Mouse (Mus musculus) heart, embryonic 11.5 days (tissue): ENCODE data around the gene Phex. TPM values are rescaled to one million over a fixed set of nuclear protein-coding genes. Genes with fewer than 3 reads are reported as not detected.

Source experiments
- ATAC-seq: fragments of 200-750 bp; cut with Nextera tagmentation; replicated peaks from 2 replicates; pipeline ENCODE4 v1.8.0; 2017; ENCODE audit warnings: moderate library complexity; ENCODE audit not compliant: insufficient number of reproducible peaks, low FRiP score, low TSS enrichment
- H3K27ac ChIP-seq: fragments of 300-500 bp; sonication (generic); 2 replicates; pipeline ENCODE4 v1.5.1; 2014; ENCODE audit warnings: mild to moderate bottlenecking, low read depth, low read length
- H3K27me3 ChIP-seq: fragments of 300-500 bp; sonication (generic); 2 replicates; pipeline ENCODE4 v1.6.1; 2014; ENCODE audit warnings: mild to moderate bottlenecking, low read length, mixed read lengths; ENCODE audit not compliant: control insufficient read depth, insufficient read depth
- H3K36me3 ChIP-seq: fragments of 300-500 bp; sonication (generic); 2 replicates; pipeline ENCODE4 v1.6.1; 2014; ENCODE audit warnings: mild to moderate bottlenecking, low read length, moderate library complexity, mixed read lengths; ENCODE audit not compliant: control insufficient read depth, insufficient read depth
- H3K4me1 ChIP-seq: fragments of 300-500 bp; sonication (generic); 2 replicates; pipeline ENCODE4 v1.6.1; 2014; ENCODE audit warnings: low read length; ENCODE audit not compliant: control insufficient read depth, insufficient read depth
- H3K4me2 ChIP-seq: fragments of 300-500 bp; sonication (generic); 2 replicates; pipeline ENCODE4 v1.6.1; 2014; ENCODE audit warnings: mild to moderate bottlenecking, moderate library complexity
- H3K4me3 ChIP-seq: fragments of 300-500 bp; sonication (generic); 2 replicates; pipeline ENCODE4 v1.5.1; 2014; ENCODE audit warnings: low read depth, low read length
- H3K9ac ChIP-seq: fragments of 300-500 bp; sonication (generic); 2 replicates; pipeline ENCODE4 v1.6.1; 2014; ENCODE audit warnings: mild to moderate bottlenecking, low read depth, low read length, moderate library complexity
- H3K9me3 ChIP-seq: fragments of 300-500 bp; sonication (generic); replicated peaks from 2 replicates; pipeline ENCODE4 v1.6.1; 2016; ENCODE audit warnings: low read length; ENCODE audit not compliant: control insufficient read depth
- WGBS: fragments of 180-500 bp; shearing (Covaris S2); extraction: QIAGEN DNeasy Blood & Tissue Kit; methylation state at CpG from one replicate; pipeline ENCODE4 v1.1.7; 2014; ENCODE audit not compliant: insufficient replicate concordance; 5-methylcytosine and 5-hydroxymethylcytosine counted together
- polyA plus RNA-seq: library from polyadenylated mRNA; unstranded; fragments of >200 nt; fragmentation: Nextera tagmentation; extraction: Ambion mirVana; gene quantifications from 2 replicates; pipeline ENCODE4 v1.2.1, GENCODE M21; 2014

Gene Phex
- polyA plus RNA-seq, 1 experiment from 2014 or later: 0.33 TPM

DNA sequence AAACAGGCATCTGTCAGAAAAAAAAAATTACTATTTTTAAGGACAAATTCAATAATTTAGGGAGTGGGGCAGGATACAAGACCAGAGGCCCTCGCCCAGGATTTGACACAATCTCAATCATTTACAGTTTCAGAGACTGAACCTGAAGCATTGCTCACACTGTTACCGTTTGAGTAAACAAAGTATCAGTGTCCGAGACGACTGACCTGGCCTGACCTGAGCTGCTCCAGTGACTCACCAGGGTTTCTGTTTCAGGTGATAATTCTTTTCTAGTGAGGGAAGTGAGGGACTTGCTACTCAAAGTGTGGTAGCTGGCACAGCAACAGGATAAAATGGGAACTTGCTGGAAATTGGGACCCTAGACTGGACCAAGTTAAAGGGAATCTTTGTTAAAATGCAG lies 80.4 kb downstream of the Phex start:
- Histone ChIP-seq H3K27me3 (no peaks in the 10 kb centered on the region), H3K36me3 (no peaks in the 10 kb centered on the region), H3K4me3 (no peak overlapping the region), H3K4me2 (no peak overlapping the region), H3K27ac (no peak overlapping the region), H3K9ac (no peak overlapping the region), H3K4me1 (no peaks in the 10 kb centered on the region), H3K9me3 (no peaks in the 10 kb centered on the region)
- WGBS: 25% methylated on average over 4 of the region's 4 CpGs
- ATAC-seq: no peak

DNA sequence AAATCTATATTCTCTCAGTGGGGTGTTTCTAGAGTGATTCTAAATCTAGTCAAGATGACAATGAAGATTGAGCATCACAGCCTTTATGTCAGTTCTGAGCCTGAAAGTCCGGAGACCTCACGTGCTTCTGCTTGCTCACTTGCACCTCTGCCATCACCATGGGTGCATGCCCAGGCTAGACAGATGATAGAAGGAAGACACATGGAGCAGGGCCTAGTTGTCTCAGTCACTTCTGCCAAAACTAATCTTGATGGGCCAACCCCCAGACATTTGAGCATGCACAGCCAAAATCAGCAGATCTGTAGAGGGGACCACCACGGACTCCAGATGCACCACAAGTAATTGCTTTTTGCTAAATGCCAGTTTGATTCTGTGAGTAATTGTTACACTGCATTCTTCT lies 85.3 kb downstream of the Phex start:
- WGBS: 81% methylated on average over 3 of the region's 3 CpGs
- Histone ChIP-seq H3K4me3 (no peak overlapping the region), H3K9ac (no peak overlapping the region), H3K27me3 (no peaks in the 10 kb centered on the region), H3K9me3 (no peaks in the 10 kb centered on the region), H3K27ac (no peak overlapping the region), H3K4me1 (no peaks in the 10 kb centered on the region), H3K4me2 (no peak overlapping the region), H3K36me3 (no peaks in the 10 kb centered on the region)
- ATAC-seq: no peak

DNA sequence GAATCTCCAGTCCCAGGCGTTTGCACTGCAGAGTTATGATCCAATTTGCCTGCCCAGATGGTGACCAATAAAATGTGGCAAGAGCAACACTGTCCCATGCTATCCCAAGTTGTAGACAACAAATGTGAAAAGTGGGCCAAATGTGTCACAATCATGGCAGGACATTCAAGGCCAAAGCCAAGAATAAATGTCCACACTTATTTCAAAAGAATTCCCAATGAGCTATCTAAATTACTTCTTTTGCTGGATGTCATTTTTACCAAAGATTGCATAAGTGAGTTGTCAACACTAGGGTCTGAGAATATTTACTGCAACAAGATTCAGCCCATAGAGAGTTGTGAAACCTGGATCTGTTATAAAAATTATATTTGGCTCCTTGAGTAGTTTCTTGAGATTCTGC lies 86.7 kb downstream of the Phex start:
- ATAC-seq: no peak
- 56% methylated on average over 1 of the region's 1 CpGs for WGBS

DNA sequence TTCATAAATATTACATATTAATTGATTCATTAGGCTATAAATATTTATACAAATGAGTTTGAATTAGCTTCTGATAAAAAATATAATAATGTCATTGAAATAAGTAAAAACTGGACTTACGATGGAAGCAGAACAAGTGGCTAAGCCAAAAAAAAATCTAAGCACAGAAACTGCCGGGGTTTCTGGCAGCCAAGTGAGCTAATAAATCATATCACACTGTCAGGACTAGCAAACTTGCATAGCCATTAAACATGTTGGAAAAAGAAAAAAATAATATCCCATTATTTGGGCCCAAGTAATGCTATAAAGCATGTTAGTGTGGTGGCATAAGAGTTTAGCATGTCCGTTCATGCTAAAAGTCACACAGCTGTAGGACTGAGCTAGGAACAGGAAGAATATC lies 87.4 kb downstream of the Phex start:
- Histone ChIP-seq H3K9me3 (no peaks in the 10 kb centered on the region), H3K36me3 (no peaks in the 10 kb centered on the region), H3K4me1 (no peaks in the 10 kb centered on the region), H3K4me2 (no peak overlapping the region), H3K9ac (no peak overlapping the region), H3K4me3 (no peak overlapping the region), H3K27me3 (no peaks in the 10 kb centered on the region), H3K27ac (no peak overlapping the region)
- WGBS: 84% methylated on average over 3 of the region's 3 CpGs
- ATAC-seq: no peak

More for the DNA sequence above, 86.7 kb downstream of the Phex start:
- Histone ChIP-seq H3K4me3 (no peak overlapping the region), H3K36me3 (no peaks in the 10 kb centered on the region), H3K9me3 (no peaks in the 10 kb centered on the region), H3K4me2 (no peak overlapping the region), H3K9ac (no peak overlapping the region), H3K27me3 (no peaks in the 10 kb centered on the region), H3K27ac (no peak overlapping the region), H3K4me1 (no peaks in the 10 kb centered on the region)

DNA sequence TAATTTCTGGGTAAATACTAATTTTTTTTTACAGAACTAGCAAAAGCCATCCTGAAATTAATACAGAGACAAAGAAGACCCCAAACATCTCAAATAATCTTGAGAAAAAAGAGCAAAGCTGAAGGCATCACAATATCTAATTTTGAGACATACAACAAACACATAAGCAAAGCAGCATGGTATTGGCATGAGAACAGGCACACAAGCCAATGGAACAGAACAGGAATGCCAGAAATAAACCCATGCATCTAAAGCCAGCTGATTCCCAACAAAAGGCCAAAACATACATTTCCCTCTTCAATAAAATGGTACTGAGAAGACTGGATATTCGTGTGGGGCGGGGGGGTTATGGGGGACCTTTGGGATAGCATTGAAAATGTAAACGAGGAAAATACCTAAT lies 90.7 kb downstream of the Phex start:
- no peak overlapping the region for H3K4me2 ChIP-seq

DNA sequence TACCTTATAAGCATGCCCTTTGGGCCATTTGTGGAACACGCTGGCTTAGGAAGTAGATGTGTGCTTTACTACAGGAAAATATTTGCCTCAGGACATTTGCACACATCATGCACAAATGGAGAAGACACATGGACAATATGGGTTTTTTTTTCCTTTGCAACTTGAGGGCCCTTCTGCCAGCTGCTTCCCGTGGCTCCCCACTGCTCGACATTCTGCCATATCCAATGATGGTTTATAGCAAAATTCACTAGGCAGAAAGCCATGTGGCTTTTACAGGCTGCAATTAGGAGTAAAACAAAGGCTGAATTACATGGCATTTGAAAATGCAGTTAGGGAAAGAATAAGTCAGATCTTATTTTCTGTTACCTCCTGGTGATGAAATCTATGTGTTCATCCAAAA lies 104.8 kb downstream of the Phex start:
- Histone ChIP-seq H3K27ac (no peak overlapping the region), H3K4me3 (no peak overlapping the region), H3K36me3 (no peaks in the 10 kb centered on the region), H3K9me3 (no peaks in the 10 kb centered on the region), H3K4me2 (no peak overlapping the region), H3K27me3 (no peaks in the 10 kb centered on the region), H3K4me1 (no peaks in the 10 kb centered on the region), H3K9ac (no peak overlapping the region)
- ATAC-seq: no peak
- 79% methylated on average over 3 of the region's 3 CpGs for WGBS

More for the DNA sequence above, 90.7 kb downstream of the Phex start:
- H3K9me3 ChIP-seq: no peaks in the 10 kb centered on the region
- no peak for ATAC-seq
- H3K9ac ChIP-seq: no peak overlapping the region
- no peaks in the 10 kb centered on the region for H3K4me1 ChIP-seq
- 74% methylated on average over 3 of the region's 3 CpGs for WGBS
- no peak overlapping the region for H3K27ac ChIP-seq
- no peaks in the 10 kb centered on the region for H3K36me3 ChIP-seq
- H3K27me3 ChIP-seq: no peaks in the 10 kb centered on the region
- no peak overlapping the region for H3K4me3 ChIP-seq

DNA sequence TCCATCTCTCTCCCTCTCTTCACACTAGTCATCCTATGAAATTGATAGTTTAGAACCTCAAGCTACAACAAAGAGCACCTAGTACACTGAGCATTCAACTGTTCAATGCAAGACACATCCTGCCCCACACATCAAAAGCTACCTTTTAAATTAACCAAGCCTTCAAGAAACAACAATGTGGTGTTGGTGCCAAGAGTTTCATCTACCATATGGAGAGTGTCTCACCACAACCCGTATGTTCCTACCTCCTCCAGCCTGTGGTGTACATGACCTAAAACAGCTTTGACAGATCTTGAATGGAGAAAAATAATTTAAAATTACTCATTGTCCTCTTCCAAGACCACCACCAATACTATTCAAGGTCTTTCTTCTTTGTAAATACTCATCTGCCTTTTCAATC lies 106.9 kb downstream of the Phex start:
- H3K9ac ChIP-seq: no peak overlapping the region
- no peaks in the 10 kb centered on the region for H3K4me1 ChIP-seq
- no peak overlapping the region for H3K27ac ChIP-seq
- H3K36me3 ChIP-seq: no peaks in the 10 kb centered on the region
- H3K4me3 ChIP-seq: no peak overlapping the region
- H3K9me3 ChIP-seq: no peaks in the 10 kb centered on the region
- WGBS: 68% methylated on average over 1 of the region's 1 CpGs
- H3K4me2 ChIP-seq: no peak overlapping the region
- H3K27me3 ChIP-seq: no peaks in the 10 kb centered on the region
- no peak for ATAC-seq

DNA sequence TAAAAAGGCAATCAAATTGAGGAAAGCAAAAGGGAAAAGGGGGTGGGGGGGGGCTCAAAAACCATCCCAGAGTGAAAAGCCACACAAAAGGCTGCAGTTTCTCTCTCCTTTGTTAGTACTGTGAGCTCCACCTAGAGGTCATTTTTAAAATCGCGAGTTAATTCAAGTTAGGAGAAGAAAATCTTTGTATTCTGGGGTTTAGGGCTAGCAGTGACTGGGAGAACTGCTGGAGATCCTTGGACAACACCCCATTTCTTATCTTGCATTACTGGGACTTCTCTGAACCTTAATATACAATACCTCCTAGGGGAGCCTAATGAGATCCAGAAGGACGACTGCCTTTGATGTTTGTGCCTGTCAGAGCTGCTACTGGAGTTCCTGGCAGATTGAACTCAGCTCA lies 107.7 kb downstream of the Phex start:
- H3K4me3 ChIP-seq: no peak overlapping the region
- H3K27ac ChIP-seq: no peak overlapping the region
- 10% methylated on average over 3 of the region's 3 CpGs for WGBS
- H3K4me1 ChIP-seq: no peaks in the 10 kb centered on the region
- ATAC-seq: no peak
- H3K4me2 ChIP-seq: no peak overlapping the region
- no peaks in the 10 kb centered on the region for H3K9me3 ChIP-seq
- no peak overlapping the region for H3K9ac ChIP-seq
- no peaks in the 10 kb centered on the region for H3K36me3 ChIP-seq
- no peaks in the 10 kb centered on the region for H3K27me3 ChIP-seq

DNA sequence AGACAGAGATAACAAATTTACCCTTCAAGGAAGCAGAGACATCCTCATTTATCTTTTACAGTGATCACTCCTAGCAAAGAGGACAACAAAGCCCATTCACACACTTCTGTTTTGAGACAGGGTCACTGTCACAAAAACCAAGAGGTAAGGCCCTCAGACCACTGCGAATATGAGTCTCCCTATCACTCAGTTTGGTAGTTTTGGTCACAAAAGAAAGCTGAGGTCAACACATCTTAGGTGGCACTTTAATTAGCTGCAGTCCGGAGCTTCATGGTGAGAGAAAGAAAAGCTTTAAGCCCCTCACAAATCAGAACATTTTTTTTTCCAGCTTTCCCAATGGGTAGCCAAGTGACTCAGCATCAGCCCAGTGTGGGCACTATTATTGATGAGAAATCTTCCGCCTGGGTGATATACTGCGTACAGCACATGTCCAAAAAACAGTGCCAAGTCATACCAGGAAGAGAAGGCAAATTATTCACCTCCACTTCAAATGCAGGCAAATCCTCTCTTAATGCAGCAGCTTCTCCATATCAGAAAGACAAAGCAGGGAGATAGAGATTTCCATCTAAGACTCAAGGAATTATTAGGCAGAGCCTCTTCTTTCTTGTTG lies 108.2 kb downstream of the Phex start:
- ATAC-seq: no peak
- Histone ChIP-seq H3K27ac (no peak overlapping the region), H3K4me1 (no peaks in the 10 kb centered on the region), H3K4me2 (no peak overlapping the region), H3K9ac (no peak overlapping the region), H3K9me3 (no peaks in the 10 kb centered on the region), H3K4me3 (no peak overlapping the region), H3K36me3 (no peaks in the 10 kb centered on the region), H3K27me3 (no peaks in the 10 kb centered on the region)
- WGBS: 53% methylated on average over 4 of the region's 4 CpGs
